Mouse (Mus musculus) spleen, adult 12 weeks (tissue): ENCODE results near the gene Gkap1.

Experiments used
- DNase-seq: peaks from one replicate; pipeline ENCODE4 v3.0.0; 2022; ENCODE audit warnings: low spot score

Gene Gkap1

DNA sequence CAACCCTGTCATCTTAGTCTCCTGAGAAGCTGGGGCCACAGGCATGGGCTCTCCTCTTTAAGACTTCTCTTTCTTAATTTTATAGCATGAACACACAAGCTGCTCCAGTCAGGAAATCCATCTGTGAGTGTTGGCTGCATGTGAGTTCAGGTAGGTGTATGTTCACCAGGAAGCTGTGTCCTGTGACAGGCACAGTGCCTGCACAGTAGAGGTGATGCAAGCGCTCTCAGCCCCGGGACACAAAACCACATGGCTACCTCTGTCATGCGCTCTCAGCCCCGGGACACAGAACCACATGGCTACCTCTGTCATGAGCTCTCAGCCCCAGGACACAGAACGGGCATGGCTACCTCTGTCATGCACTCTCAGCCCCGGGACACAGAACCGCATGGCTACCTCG, 12.0 kb downstream of the Gkap1 start:
- no peak for DNase-seq

- no peak for DNase-seq
These were observed 13.8 kb downstream of the Gkap1 start for GRCm38 (mm10) chr13:58261674-58262073.

DNA sequence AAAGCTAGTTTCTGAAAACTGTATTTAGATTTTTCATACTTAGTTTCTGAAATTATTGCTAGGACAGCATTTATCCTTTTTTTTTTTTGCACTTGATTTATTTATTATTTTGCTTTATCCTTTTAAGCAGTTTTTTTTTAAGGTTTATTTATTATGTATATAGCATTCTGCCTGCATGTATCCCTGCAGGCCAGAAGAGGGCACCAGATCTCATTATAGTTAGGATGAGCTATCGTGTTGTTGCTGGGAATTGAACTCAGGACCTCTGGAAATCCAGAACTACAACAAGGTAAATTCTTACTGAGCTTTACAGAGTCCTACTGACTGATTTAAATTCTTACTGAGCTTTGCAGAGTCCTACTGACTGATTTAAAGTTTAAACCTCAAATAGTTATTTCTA, 22.2 kb downstream of the Gkap1 start:
- no peak for DNase-seq

DNA sequence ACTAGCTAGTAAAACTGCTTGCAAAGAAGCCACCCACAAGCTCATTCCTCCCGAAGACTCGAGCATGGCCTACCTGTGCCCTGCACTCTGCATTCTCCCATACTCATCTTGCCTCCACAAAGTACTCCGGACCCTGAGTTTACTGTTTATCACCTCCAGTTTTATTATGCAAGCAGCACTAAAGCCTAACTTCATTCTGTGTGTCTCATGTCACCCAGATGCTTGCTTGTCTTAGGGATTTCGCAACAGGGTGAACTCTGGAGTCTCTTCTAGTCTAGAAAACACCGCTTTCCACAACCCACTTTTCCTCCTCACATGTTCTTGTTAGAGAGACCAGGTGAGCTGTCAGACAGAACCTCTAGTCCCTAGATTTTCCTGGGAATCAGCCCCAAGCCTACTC, 26.5 kb downstream of the Gkap1 start:
- DNase-seq: no peak

- DNase-seq: no peak
These were observed 39.0 kb downstream of the Gkap1 start for GRCm38 (mm10) chr13:58236536-58236935.

DNA sequence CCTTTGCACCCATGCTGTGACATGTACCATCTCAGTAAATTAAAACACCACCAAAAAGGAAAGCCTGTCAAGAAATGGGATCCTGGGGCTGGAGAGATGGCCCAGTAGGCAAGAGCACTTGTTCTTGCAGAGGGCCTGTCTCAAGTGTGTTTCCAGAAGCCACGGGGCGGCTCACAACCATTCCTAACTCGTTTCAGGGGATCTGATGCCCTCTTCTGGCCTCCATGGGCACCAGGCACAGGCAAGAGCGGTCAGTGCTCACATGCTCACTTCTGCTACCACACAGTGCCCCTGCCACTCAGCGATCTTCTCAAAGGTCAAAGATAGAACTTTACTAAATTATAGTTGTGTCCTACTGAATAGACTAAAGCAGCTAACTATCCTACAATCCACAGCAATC, 42.9 kb downstream of the Gkap1 start:
- DNase-seq: peak; percentile 11

DNA sequence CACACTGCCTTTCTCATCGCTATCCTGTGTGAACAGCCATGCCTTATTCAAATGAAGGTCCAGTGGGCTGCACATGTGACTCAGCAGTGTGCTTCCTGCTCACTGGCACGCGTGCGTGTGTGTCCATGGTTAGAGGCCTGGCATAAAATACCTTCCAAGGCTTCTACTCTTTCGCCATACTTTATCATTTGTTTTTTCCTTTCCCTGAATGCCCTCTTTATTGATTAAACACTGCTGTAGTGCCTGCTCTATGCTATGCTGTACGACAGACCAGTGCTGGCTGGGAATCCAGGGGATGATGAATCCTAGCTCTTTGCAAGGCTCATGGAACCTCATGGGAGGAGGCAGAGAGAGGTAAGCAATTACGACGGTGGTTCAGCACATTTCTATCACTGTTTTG, 43.4 kb downstream of the Gkap1 start:
- no peak for DNase-seq

DNA sequence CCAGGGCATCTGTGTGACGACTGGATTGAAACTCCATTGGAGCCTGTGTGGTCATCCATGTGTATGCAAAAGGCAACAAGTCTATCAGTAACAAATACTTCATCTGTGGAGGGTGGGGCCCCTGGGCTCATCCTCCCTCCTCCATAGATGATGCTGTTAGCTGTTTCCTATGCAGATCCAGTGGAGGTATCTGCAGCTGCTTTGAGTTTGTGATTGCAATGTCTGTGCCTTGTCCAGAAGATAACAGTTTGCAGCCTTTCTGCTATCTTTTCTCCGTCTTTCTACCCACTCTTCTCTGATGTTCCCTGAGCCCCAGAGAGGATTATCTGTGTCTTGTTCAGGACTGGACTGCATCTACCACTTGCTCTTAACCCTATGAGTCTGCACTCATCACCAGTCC, 46.9 kb downstream of the Gkap1 start:
- DNase-seq: no peak

GRCm38 (mm10) chr13:58225694-58226093, 49.8 kb downstream of the Gkap1 start:
- DNase-seq: no peak

DNA sequence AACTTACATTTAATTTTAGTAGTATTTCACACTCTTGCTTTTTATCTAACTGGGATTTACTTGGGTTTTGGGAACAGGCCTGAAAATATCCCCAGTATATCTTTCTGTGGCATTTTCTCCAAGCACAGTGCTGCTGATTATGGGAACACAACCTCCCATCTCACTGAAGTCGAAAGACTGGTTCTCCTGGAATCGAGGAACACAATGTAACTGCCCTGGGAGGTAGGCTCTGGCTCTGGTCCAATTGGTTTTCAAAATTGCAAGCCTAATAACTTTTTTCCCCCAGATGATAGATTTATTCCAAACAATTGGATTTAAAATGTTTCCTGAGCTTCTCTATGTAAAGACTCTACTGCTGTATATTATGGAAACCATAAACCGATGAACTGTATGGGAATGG, 55.3 kb downstream of the Gkap1 start:
- DNase-seq: no peak

- DNase-seq: no peak
These were observed 58.0 kb downstream of the Gkap1 start for GRCm38 (mm10) chr13:58217536-58217935.

- DNase-seq: no peak
These were observed 59.1 kb downstream of the Gkap1 start for GRCm38 (mm10) chr13:58216395-58216794.

GRCm38 (mm10) chr13:58215592-58216341, 59.7 kb downstream of the Gkap1 start, which contains the start of gene Ubqln1:
TSS of gene Ubqln1 (minus strand) at chr13:58215653.
- peak; percentile 88 for DNase-seq

GRCm38 (mm10) chr13:58215253-58215591, 60.3 kb downstream of the Gkap1 start:
- DNase-seq: no peak

DNA sequence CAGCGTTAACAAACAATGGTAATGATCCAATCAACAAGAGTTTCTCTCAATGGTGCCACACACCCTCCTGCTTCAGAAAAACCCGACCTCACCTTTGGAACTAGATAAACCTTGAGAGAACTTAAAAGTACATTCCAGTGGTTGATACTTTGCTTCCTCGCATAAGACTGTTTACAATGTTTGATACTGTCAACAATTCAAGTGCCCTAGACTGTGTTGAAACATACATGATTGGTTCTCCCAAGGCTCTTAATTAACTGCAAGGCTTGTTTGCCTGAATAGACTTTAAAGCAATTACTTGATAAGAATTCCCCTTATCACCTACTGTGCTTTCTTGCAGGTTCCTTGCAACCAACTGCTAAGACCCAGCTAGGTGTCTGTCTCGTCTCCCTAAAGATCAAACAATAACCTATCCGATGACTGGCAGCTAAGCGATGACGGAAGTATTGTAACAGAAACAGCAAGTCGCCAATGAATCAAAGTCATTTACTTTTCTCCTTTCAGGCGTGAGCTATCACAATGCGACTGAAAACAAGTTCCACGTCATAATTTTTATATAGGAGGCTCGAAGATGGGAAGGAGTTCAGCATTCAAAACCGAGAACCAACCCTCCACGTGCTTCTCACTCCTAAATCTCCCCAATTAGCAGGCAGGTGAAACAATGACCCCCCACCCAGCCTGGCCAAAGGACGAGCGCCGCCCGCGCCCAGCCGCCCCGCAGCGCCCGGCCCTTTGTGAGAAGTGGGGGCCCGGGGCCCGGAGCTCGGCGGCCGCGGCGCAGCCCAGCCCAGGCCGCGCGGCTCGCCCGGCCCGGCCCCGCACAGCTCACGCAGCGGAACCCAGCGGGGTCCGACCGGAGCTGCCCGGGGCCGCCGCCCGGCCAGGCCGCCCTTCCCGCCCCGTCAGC, 60.9 kb downstream of the Gkap1 start:
- DNase-seq: peak; percentile 17

DNA sequence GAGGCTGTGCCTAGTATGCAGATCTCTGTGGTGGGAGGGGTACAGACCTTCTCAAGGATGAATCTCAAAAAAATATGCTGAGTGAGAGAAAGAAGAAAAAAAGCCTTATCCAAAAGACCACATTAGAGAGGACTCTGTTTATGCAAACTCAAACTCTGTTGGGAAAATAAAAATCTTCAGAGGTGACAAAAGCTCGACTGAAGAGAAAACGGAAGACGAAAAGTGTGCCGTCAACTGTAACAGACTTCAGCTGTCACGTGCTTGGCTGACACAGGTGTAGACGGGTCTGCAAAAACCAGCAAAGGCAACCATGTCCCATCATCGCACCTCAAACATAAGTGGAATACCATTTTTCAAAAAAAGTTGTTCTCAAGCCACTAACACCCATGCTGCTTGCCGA, 61.7 kb downstream of the Gkap1 start:
- peak; percentile 7 for DNase-seq

GRCm38 (mm10) chr13:58212530-58212929, 63.0 kb downstream of the Gkap1 start:
- DNase-seq: no peak

GRCm38 (mm10) chr13:58210441-58210840, 65.1 kb downstream of the Gkap1 start:
- DNase-seq: no peak

GRCm38 (mm10) chr13:58206084-58206483, 69.4 kb downstream of the Gkap1 start:
- DNase-seq: no peak

DNA sequence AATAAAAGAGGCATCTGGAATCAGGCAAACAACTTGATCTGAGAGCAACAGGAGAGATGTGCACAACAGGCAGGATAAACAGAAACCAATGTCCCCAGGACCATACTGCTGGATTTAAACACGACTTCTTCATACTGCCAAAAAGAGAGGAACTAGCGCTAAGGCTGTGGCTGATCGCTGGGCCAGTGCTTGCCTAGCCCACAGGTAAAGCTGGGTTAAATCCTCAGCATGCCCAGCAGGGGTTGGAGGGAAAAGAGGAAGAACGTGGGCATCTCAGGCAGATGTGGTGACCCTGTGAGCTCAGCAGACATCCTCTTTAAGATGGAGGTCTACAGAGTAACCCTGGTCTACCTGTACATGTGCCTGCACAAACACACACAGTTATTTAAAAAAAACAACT, 70.5 kb downstream of the Gkap1 start:
- no peak for DNase-seq

- no peak for DNase-seq
These were observed 71.3 kb downstream of the Gkap1 start for GRCm38 (mm10) chr13:58204202-58204601.

DNA sequence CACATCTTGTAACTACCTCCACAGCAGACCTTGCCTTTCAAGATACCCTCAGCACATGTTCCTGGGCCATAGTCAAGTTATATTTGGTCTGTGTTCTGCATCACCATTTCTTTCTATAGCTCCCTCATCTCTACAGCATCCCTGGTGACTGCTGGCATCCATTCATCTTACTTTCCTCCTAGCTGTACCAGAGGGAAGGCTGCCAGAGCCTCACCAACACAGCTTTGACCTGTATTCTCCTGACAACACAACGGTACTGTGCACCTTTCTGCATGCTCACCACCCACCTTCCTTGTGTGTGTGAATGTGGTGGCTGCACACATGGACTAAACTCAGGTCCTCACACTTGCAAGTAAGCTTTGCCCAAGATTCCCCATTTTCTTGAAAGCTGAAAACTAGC, 72.6 kb downstream of the Gkap1 start:
- no peak for DNase-seq

- DNase-seq: no peak
These were observed 73.6 kb downstream of the Gkap1 start for GRCm38 (mm10) chr13:58201908-58202307.
